Comparison of ENCODE assay signal across 16 mouse cellular contexts in genomic region chr9:3309292-3309836, GRCm38 (mm10). TPM values are rescaled to one million over a fixed set of nuclear protein-coding genes. Genes with fewer than 3 reads are reported as not detected.
DNase-seq lines count a peak whose midpoint lies in the region; ATAC-seq and TF ChIP-seq lines count a peak whose summit lies in the region.
"Had no signal": no experiment of that assay in that cellular context is flagged by ENCODE, and none has a peak within 500 bp of the region (broad histone marks: within the 10 kb centered on the region; RNA-seq: fewer than 3 reads in every experiment).

No protein-coding gene starts in this region.

- no peaks in the 10 kb centered on the region for H3K27me3 ChIP-seq in hindbrain, postnatal 0 days (ENCODE audit: insufficient read depth, low read length)
- no peaks in the 10 kb centered on the region for H3K27me3 ChIP-seq in hindbrain, embryonic 16.5 days (replicated peaks; ENCODE audit: control insufficient read depth, insufficient read depth, low read length)
- H3K27me3 ChIP-seq in midbrain, embryonic 14.5 days (ENCODE audit: control insufficient read depth, insufficient read depth, low read length): no peaks in the 10 kb centered on the region
- no peaks in the 10 kb centered on the region for H3K27me3 ChIP-seq in midbrain, embryonic 11.5 days (ENCODE audit: control insufficient read depth, insufficient read depth, low read length)
- H3K27me3 ChIP-seq in liver, embryonic 13.5 days: no peaks in the 10 kb centered on the region
- H3K27me3 ChIP-seq: forebrain, embryonic 13.5 days; lung, embryonic 15.5 days; midbrain, embryonic 15.5 days had no signal

- intact Hi-C loops in heart, postnatal 14 days (cut with DNase I): no loop called here

- no peaks in the 10 kb centered on the region for H3K36me3 ChIP-seq in hindbrain, postnatal 0 days (ENCODE audit: insufficient read depth, low read length)
- H3K36me3 ChIP-seq in hindbrain, embryonic 16.5 days (ENCODE audit: control insufficient read depth, insufficient read depth, low read length): no peaks in the 10 kb centered on the region
- H3K36me3 ChIP-seq in midbrain, embryonic 14.5 days (ENCODE audit: control insufficient read depth, insufficient read depth, low read length): no peaks in the 10 kb centered on the region
- H3K36me3 ChIP-seq in midbrain, embryonic 11.5 days (ENCODE audit: control insufficient read depth, insufficient read depth, low read length): no peaks in the 10 kb centered on the region
- H3K36me3 ChIP-seq in liver, embryonic 13.5 days: no peaks in the 10 kb centered on the region
- H3K36me3 ChIP-seq: lung, embryonic 15.5 days; midbrain, embryonic 15.5 days had no signal

- peaks cover 6% of the 10 kb centered on the region; the same call in 1 of the 2 replicates for H3K9me3 ChIP-seq in hindbrain, postnatal 0 days (ENCODE audit: low read length)
- peaks cover 4% of the 10 kb centered on the region for H3K9me3 ChIP-seq in hindbrain, embryonic 16.5 days (ENCODE audit: control insufficient read depth, low read length)
- H3K9me3 ChIP-seq in midbrain, embryonic 14.5 days (ENCODE audit: control insufficient read depth, low read length): peaks cover 3% of the 10 kb centered on the region; the same call in 1 of the 2 replicates
- H3K9me3 ChIP-seq in midbrain, embryonic 11.5 days (ENCODE audit: control insufficient read depth, low read length): peaks cover 4% of the 10 kb centered on the region; the same call in 1 of the 2 replicates
- H3K9me3 ChIP-seq in liver, embryonic 13.5 days (replicated peaks): no peaks in the 10 kb centered on the region
- H3K9me3 ChIP-seq: lung, embryonic 15.5 days had no signal

- H3K9ac ChIP-seq in hindbrain, postnatal 0 days (replicated peaks; ENCODE audit: low read length): no peak overlapping the region
- H3K9ac ChIP-seq in hindbrain, embryonic 16.5 days (ENCODE audit: low read depth, low read length): no peak overlapping the region
- no peak overlapping the region for H3K9ac ChIP-seq in midbrain, embryonic 14.5 days (replicated peaks; ENCODE audit: low read length)
- no peak overlapping the region for H3K9ac ChIP-seq in midbrain, embryonic 11.5 days (ENCODE audit: low read length)
- no peak overlapping the region for H3K9ac ChIP-seq in liver, embryonic 13.5 days
- H3K9ac ChIP-seq: forebrain, embryonic 13.5 days; lung, embryonic 15.5 days; midbrain, embryonic 15.5 days had no signal

- no peak for DNase-seq in hindbrain, postnatal 0 days (ENCODE audit: low spot score)
- DNase-seq in midbrain, embryonic 14.5 days: no peak
- DNase-seq in midbrain, embryonic 11.5 days (ENCODE audit: low spot score, missing footprints): no peak
- no peak for DNase-seq in liver, embryonic 13.5 days
- DNase-seq in heart, postnatal 14 days: no peak
- DNase-seq in layer of hippocampus, adult 9-10 months (ENCODE audit: low spot score): no peak
- DNase-seq: adrenal gland, postnatal 14 days; B cell, adult 2 months; cerebellum, adult 18-20 months; gastrocnemius, postnatal 25 days; left cerebral cortex, postnatal 4 days; thymus, postnatal 4 days had no signal

- no peak overlapping the region for H3K4me3 ChIP-seq in hindbrain, postnatal 0 days (ENCODE audit: low read length)
- H3K4me3 ChIP-seq in hindbrain, embryonic 16.5 days (ENCODE audit: low read length): no peak overlapping the region
- no peak overlapping the region for H3K4me3 ChIP-seq in midbrain, embryonic 14.5 days (replicated peaks; ENCODE audit: low read depth, low read length)
- H3K4me3 ChIP-seq in midbrain, embryonic 11.5 days (ENCODE audit: low read depth, low read length): no peak overlapping the region
- no peak overlapping the region for H3K4me3 ChIP-seq in liver, embryonic 13.5 days (replicated peaks)
- H3K4me3 ChIP-seq: forebrain, embryonic 13.5 days; lung, embryonic 15.5 days; midbrain, embryonic 15.5 days had no signal

- H3K27ac ChIP-seq in hindbrain, postnatal 0 days: no peak overlapping the region
- no peak overlapping the region for H3K27ac ChIP-seq in hindbrain, embryonic 16.5 days (ENCODE audit: low read depth, low read length)
- H3K27ac ChIP-seq in midbrain, embryonic 14.5 days (replicated peaks; ENCODE audit: low read depth, low read length): no peak overlapping the region
- no peak overlapping the region for H3K27ac ChIP-seq in midbrain, embryonic 11.5 days (ENCODE audit: low read depth, low read length)
- H3K27ac ChIP-seq in liver, embryonic 13.5 days: no peak overlapping the region
- H3K27ac ChIP-seq: forebrain, embryonic 13.5 days; lung, embryonic 15.5 days; midbrain, embryonic 15.5 days had no signal

- no peak overlapping the region for H3K4me2 ChIP-seq in hindbrain, postnatal 0 days (ENCODE audit: low read depth, low read length)
- no peak overlapping the region for H3K4me2 ChIP-seq in hindbrain, embryonic 16.5 days (ENCODE audit: low read length)
- no peak overlapping the region for H3K4me2 ChIP-seq in midbrain, embryonic 14.5 days (ENCODE audit: low read length)
- no peak overlapping the region for H3K4me2 ChIP-seq in midbrain, embryonic 11.5 days
- H3K4me2 ChIP-seq in liver, embryonic 13.5 days: no peak overlapping the region
- H3K4me2 ChIP-seq: forebrain, embryonic 13.5 days; lung, embryonic 15.5 days; midbrain, embryonic 15.5 days had no signal

- no peak for TF ChIP-seq CTCF in hindbrain, postnatal 0 days (IDR thresholded peaks at IDR 0.05; ENCODE audit: low read depth)

- 0 out of 2 replicates have a peak, but pooled peaks have one; percentile 29 for ATAC-seq in hindbrain, postnatal 0 days
- no peak for ATAC-seq in hindbrain, embryonic 16.5 days
- peak; percentile 20; the same call in 1 of the 2 replicates for ATAC-seq in midbrain, embryonic 14.5 days (ENCODE audit: low FRiP score, low TSS enrichment)
- no peak for ATAC-seq in midbrain, embryonic 11.5 days (ENCODE audit: low FRiP score)
- ATAC-seq in liver, embryonic 13.5 days (ENCODE audit: low read depth): 0 out of 2 replicates have a peak, but pooled peaks have one; percentile 31
- ATAC-seq: forebrain, embryonic 13.5 days; midbrain, embryonic 15.5 days had no signal

- H3K4me1 ChIP-seq in hindbrain, postnatal 0 days (ENCODE audit: insufficient read depth, low read length): no peaks in the 10 kb centered on the region
- H3K4me1 ChIP-seq in hindbrain, embryonic 16.5 days (ENCODE audit: control insufficient read depth, insufficient read depth, low read depth, low read length): no peaks in the 10 kb centered on the region
- H3K4me1 ChIP-seq in midbrain, embryonic 14.5 days (ENCODE audit: control insufficient read depth, insufficient read depth, low read length): no peaks in the 10 kb centered on the region
- H3K4me1 ChIP-seq in midbrain, embryonic 11.5 days (ENCODE audit: control insufficient read depth, insufficient read depth, low read length): no peaks in the 10 kb centered on the region
- H3K4me1 ChIP-seq in liver, embryonic 13.5 days (replicated peaks): no peaks in the 10 kb centered on the region
- H3K4me1 ChIP-seq: forebrain, embryonic 13.5 days; lung, embryonic 15.5 days; midbrain, embryonic 15.5 days had no signal

RNA-seq across cellular contexts. Expression of gene Alkbh8, which starts 25.6 kb away (rescaled TPM):
- total RNA-seq in hindbrain, postnatal 0 days (2014; rRNA removed): 14.4 and 18.4 TPM in 2 replicates
- polyA plus RNA-seq in hindbrain, postnatal 0 days (2015; fragmentation: Nextera tagmentation; extraction: Ambion mirVana): 41.1 and 44.9 TPM in 2 replicates
- 54.1 and 57.3 TPM in 2 replicates for polyA plus RNA-seq in hindbrain, embryonic 16.5 days (2015; fragmentation: Nextera tagmentation; extraction: Ambion mirVana)
- 56.3 and 70.1 TPM in 2 replicates for polyA plus RNA-seq in midbrain, embryonic 14.5 days (2014; fragmentation: Nextera tagmentation; extraction: Ambion mirVana)
- 36.7 and 38.8 TPM in 2 replicates for polyA plus RNA-seq in midbrain, embryonic 11.5 days (2014; fragmentation: Nextera tagmentation; extraction: Ambion mirVana)
- polyA plus RNA-seq in liver, embryonic 13.5 days (2015; fragmentation: Nextera tagmentation; extraction: Ambion mirVana): 22.0 and 27.0 TPM in 2 replicates
- total RNA-seq in heart, postnatal 14 days (2021): 10 to 100 TPM; 15.7 to 17.1 TPM

Comparison
In these comparisons a context has a peak if more than half of its experiments do, and no peak if none do; other contexts are left out.
1. ATAC-seq: peak in hindbrain, postnatal 0 days (single experiment), midbrain, embryonic 14.5 days (single experiment) and liver, embryonic 13.5 days (single experiment); none in hindbrain, embryonic 16.5 days (single experiment) and midbrain, embryonic 11.5 days (single experiment).